Mouse (Mus musculus): ENCODE results near the gene Gm10192. TPM values are rescaled to one million over a fixed set of nuclear protein-coding genes. Genes with fewer than 3 reads are reported as not detected.
"Not testable (repeated sequence)": the region's sequence is repeated elsewhere in the genome, so short reads cannot be mapped to it uniquely, and the experiment has no call there.

The Gm10192 gene
- not detected in 2 replicates for polyA plus RNA-seq (2011; ENCODE audit: insufficient read depth, insufficient read length, low read depth, missing spikeins)

DNA sequence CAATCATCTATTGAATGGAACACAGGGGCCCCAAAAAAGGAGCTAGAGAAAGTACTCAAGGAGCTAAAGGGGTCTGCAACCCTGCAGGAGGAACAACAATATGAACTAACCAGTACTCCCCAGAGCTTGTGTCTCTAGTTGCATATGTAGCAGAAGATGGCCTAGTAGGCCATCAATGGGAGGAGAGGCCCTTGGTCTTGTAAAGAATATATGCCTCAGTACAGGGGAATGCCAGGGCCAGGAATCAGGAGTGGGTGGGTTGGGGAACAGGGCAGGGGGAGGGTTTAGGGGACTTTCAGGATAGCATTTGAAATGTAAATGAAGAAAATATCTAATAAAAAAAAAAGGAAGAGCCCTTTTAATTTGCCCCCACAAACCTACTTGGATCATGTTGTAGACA, at the start of gene Gm10192:
TSS of gene Gm10192 (minus strand) at position 101 of the 400 bp plus-strand sequence.
- H3K9ac ChIP-seq (ENCODE audit: low read depth, poor library complexity, severe bottlenecking), result not testable (repeated sequence)

DNA sequence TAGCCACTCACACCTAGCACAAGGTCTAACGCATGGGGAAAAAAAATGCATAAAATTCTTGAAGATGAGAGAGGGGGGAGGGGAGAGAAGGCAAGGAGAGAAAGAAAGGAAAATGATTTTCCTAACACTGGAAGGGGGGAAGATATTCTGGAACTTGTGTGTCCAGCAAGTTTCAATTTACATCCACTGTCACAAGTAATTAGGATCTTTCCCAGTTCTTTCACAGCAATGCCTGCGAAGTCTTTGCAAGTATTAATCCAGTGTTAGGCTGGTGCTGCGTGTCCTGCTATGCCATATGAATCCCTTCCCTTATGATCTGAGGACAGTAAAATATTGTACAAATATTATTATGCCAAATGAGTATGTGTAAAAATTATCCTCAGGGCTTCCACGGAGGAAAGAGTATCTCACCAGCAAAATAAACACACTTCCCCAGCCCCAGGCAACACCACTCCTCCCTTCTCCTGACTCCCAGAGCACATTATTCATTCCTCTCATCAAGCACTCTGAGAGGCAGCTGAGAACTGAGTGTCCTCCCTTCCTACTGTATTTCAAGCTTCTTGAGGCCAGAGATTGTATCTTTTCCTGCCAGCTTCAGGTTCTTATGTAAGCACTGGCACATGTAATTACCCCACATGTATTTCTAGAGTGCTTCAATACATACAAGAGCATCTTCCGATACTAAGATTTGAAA, 47.6 kb upstream of the Gm10192 start:
- TF ChIP-seq EP300 (IDR thresholded peaks at IDR 0.05; ENCODE audit: insufficient read depth, low read depth, low read length), result no peak
- TF ChIP-seq POLR2A (IDR thresholded peaks at IDR 0.05; ENCODE audit: insufficient read depth, low read length), result no peak
- TF ChIP-seq CTCF (IDR thresholded peaks at IDR 0.05; ENCODE audit: low read depth, low read length), result no peak
- no peak overlapping the region for H3K27ac ChIP-seq (ENCODE audit: insufficient read depth, low read length)

More for the DNA sequence above, at the start of gene Gm10192:
- H3K4me1 ChIP-seq (ENCODE audit: control insufficient read depth, insufficient read depth, low read length); H3K36me3 ChIP-seq (ENCODE audit: control insufficient read depth, insufficient read depth, low read length, poor library complexity, severe bottlenecking); H3K4me3 ChIP-seq (ENCODE audit: low read depth, low read length); H3K9me3 ChIP-seq (replicated peaks; ENCODE audit: control insufficient read depth, insufficient read depth, low read length, poor library complexity, severe bottlenecking); H3K27ac ChIP-seq (ENCODE audit: insufficient read depth, low read length); H3K27me3 ChIP-seq (ENCODE audit: control insufficient read depth, insufficient read depth, low read length, poor library complexity, severe bottlenecking): not testable (repeated sequence)

DNA sequence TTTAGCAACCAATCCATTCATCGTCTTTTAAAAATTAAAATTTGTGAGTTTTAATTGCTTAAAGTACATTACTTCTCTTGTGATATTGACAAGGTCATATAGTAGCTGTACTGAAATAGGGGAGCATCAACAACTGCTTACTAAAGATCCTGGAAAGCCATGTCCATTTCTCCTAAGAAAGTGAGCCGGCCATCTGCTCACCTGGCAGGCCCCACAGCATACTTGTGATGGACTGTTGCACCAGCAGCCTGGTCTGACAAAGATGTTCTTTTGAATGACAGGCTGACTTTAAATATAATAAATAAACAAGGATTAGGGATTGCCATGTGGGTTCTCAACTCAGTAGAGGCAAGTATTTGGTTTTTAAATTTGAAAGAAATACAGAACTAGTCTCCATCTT, 36.7 kb upstream of the Gm10192 start:
- H3K36me3 ChIP-seq (ENCODE audit: control insufficient read depth, insufficient read depth, low read length, poor library complexity, severe bottlenecking), result no peaks in the 10 kb centered on the region
- H3K4me1 ChIP-seq (ENCODE audit: control insufficient read depth, insufficient read depth, low read length), result no peaks in the 10 kb centered on the region
- no peak overlapping the region for H3K27ac ChIP-seq (ENCODE audit: insufficient read depth, low read length)
- no peaks in the 10 kb centered on the region for H3K9me3 ChIP-seq (replicated peaks; ENCODE audit: control insufficient read depth, insufficient read depth, low read length, poor library complexity, severe bottlenecking)
- H3K4me3 ChIP-seq (ENCODE audit: low read depth, low read length), result no peak overlapping the region
- TF ChIP-seq POLR2A (IDR thresholded peaks at IDR 0.05; ENCODE audit: insufficient read depth, low read length) (no peak), EP300 (IDR thresholded peaks at IDR 0.05; ENCODE audit: insufficient read depth, low read depth, low read length) (no peak)
- H3K9ac ChIP-seq (ENCODE audit: low read depth, poor library complexity, severe bottlenecking), result no peak overlapping the region
- H3K27me3 ChIP-seq (ENCODE audit: control insufficient read depth, insufficient read depth, low read length, poor library complexity, severe bottlenecking), result no peaks in the 10 kb centered on the region

More for the DNA sequence above, 47.6 kb upstream of the Gm10192 start:
- no peaks in the 10 kb centered on the region for H3K9me3 ChIP-seq (replicated peaks; ENCODE audit: control insufficient read depth, insufficient read depth, low read length, poor library complexity, severe bottlenecking)
- H3K4me3 ChIP-seq (ENCODE audit: low read depth, low read length), result no peak overlapping the region
- H3K36me3 ChIP-seq (ENCODE audit: control insufficient read depth, insufficient read depth, low read length, poor library complexity, severe bottlenecking), result no peaks in the 10 kb centered on the region
- no peak overlapping the region for H3K9ac ChIP-seq (ENCODE audit: low read depth, poor library complexity, severe bottlenecking)
- H3K27me3 ChIP-seq (ENCODE audit: control insufficient read depth, insufficient read depth, low read length, poor library complexity, severe bottlenecking), result no peaks in the 10 kb centered on the region
- no peaks in the 10 kb centered on the region for H3K4me1 ChIP-seq (ENCODE audit: control insufficient read depth, insufficient read depth, low read length)

DNA sequence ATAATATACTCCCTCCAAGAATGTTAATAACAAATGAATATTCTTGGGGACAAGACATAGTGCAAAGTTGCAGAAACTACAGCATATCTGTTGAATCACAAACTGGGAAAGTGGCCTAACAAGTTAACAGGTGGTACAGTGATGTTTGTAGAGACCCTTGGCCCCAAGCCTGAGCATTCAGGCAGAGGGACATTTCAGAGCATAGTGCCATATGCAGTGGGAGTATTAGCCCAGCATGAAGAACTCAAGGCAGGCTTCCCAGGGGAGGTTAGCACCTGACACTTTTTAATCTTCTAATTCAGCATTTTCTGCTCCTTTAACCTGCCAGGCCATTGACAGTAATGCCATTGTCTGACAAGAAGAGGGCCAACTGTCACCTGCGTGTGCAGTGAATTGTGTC, 34.9 kb upstream of the Gm10192 start:
- Histone ChIP-seq H3K36me3 (ENCODE audit: control insufficient read depth, insufficient read depth, low read length, poor library complexity, severe bottlenecking) (no peaks in the 10 kb centered on the region), H3K4me3 (ENCODE audit: low read depth, low read length) (no peak overlapping the region), H3K27ac (ENCODE audit: insufficient read depth, low read length) (no peak overlapping the region), H3K9me3 (replicated peaks; ENCODE audit: control insufficient read depth, insufficient read depth, low read length, poor library complexity, severe bottlenecking) (no peaks in the 10 kb centered on the region), H3K27me3 (ENCODE audit: control insufficient read depth, insufficient read depth, low read length, poor library complexity, severe bottlenecking) (no peaks in the 10 kb centered on the region), H3K9ac (ENCODE audit: low read depth, poor library complexity, severe bottlenecking) (no peak overlapping the region), H3K4me1 (ENCODE audit: control insufficient read depth, insufficient read depth, low read length) (no peaks in the 10 kb centered on the region)
- no peak for TF ChIP-seq POLR2A (IDR thresholded peaks at IDR 0.05; ENCODE audit: insufficient read depth, low read length)
- no peak for TF ChIP-seq EP300 (IDR thresholded peaks at IDR 0.05; ENCODE audit: insufficient read depth, low read depth, low read length)
- no peak for TF ChIP-seq CTCF (IDR thresholded peaks at IDR 0.05; ENCODE audit: low read depth, low read length)

DNA sequence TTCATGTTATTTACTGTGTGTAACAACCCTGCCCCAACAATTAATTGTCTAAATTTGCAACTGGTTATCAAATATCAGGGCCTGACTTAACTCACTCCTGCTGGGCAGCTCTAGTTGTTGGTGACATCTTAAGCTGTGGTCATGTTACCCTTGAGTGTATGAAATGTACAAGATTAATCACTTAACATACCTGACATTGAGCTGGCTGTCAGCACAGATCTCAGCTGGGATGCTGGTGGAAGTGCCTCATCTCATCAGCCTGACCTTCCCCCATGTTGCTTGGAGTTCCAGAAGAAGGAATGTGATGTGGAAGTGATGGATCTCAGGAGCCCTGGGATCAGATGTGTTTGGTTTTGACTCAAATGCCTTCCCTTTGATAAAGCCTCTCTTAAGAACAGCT, 29.5 kb upstream of the Gm10192 start:
- H3K9ac ChIP-seq (ENCODE audit: low read depth, poor library complexity, severe bottlenecking), result no peak overlapping the region
- no peak overlapping the region for H3K4me3 ChIP-seq (ENCODE audit: low read depth, low read length)
- no peaks in the 10 kb centered on the region for H3K27me3 ChIP-seq (ENCODE audit: control insufficient read depth, insufficient read depth, low read length, poor library complexity, severe bottlenecking)
- no peak overlapping the region for H3K27ac ChIP-seq (ENCODE audit: insufficient read depth, low read length)
- H3K36me3 ChIP-seq (ENCODE audit: control insufficient read depth, insufficient read depth, low read length, poor library complexity, severe bottlenecking), result no peaks in the 10 kb centered on the region
- TF ChIP-seq POLR2A (IDR thresholded peaks at IDR 0.05; ENCODE audit: insufficient read depth, low read length) (no peak), EP300 (IDR thresholded peaks at IDR 0.05; ENCODE audit: insufficient read depth, low read depth, low read length) (no peak), CTCF (IDR thresholded peaks at IDR 0.05; ENCODE audit: low read depth, low read length) (no peak)
- no peaks in the 10 kb centered on the region for H3K9me3 ChIP-seq (replicated peaks; ENCODE audit: control insufficient read depth, insufficient read depth, low read length, poor library complexity, severe bottlenecking)
- no peaks in the 10 kb centered on the region for H3K4me1 ChIP-seq (ENCODE audit: control insufficient read depth, insufficient read depth, low read length)

DNA sequence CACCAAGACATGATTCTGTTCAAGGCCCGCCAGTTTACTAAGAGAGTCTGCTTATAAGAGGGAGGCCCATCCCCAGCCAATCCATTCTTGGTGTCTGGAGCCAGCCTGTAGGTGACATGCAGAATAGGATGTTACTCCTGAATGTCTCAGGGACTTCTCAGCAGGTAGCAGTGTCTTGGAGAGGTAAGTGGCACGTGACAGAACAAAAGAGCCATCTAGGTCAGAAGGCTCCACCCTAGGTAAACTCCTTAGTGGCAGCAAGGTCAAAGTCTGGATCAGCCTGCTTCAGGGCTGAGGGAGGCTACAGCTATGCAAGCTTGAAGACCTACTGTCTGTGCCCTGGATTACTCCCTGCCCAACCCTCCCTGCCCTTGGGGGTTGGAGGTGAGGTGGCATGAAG, 20.0 kb upstream of the Gm10192 start:
- TF ChIP-seq EP300 (IDR thresholded peaks at IDR 0.05; ENCODE audit: insufficient read depth, low read depth, low read length), result 0 out of 2 replicates have a peak, but pooled peaks have one; percentile 21
- not testable (repeated sequence) for H3K27ac ChIP-seq (ENCODE audit: insufficient read depth, low read length); H3K36me3 ChIP-seq (ENCODE audit: control insufficient read depth, insufficient read depth, low read length, poor library complexity, severe bottlenecking); H3K9me3 ChIP-seq (replicated peaks; ENCODE audit: control insufficient read depth, insufficient read depth, low read length, poor library complexity, severe bottlenecking); H3K4me3 ChIP-seq (ENCODE audit: low read depth, low read length); H3K4me1 ChIP-seq (ENCODE audit: control insufficient read depth, insufficient read depth, low read length); H3K27me3 ChIP-seq (ENCODE audit: control insufficient read depth, insufficient read depth, low read length, poor library complexity, severe bottlenecking); H3K9ac ChIP-seq (ENCODE audit: low read depth, poor library complexity, severe bottlenecking)

All from ES-Bruce4 (cell line).